Mouse (Mus musculus) embryonic facial prominence, embryonic 14.5 days (tissue): ENCODE data around the gene 2410015M20Rik. TPM values are rescaled to one million over a fixed set of nuclear protein-coding genes. Genes with fewer than 3 reads are reported as not detected.
"Not testable (repeated sequence)": the region's sequence is repeated elsewhere in the genome, so short reads cannot be mapped to it uniquely, and the experiment has no call there.

Source experiments
- ATAC-seq: fragments of 200-750 bp; cut with Nextera tagmentation; 2 replicates; pipeline ENCODE4 v1.8.0; 2017; ENCODE audit warnings: low read depth, moderate number of reproducible peaks, moderate TSS enrichment
- DNase-seq: peaks from one replicate; pipeline ENCODE4 v3.0.0-alpha.2; 2015; ENCODE audit warnings: low spot score
- H3K27ac ChIP-seq: fragments of 300-500 bp; sonication (generic); replicated peaks from 2 replicates; pipeline ENCODE4 v1.5.1; 2014; ENCODE audit warnings: low read depth, mild to moderate bottlenecking, low read length, moderate library complexity
- H3K27me3 ChIP-seq: fragments of 300-500 bp; sonication (generic); replicated peaks from 2 replicates; pipeline ENCODE4 v1.6.1; 2014; ENCODE audit warnings: low read length; ENCODE audit not compliant: control insufficient read depth, insufficient read depth
- H3K36me3 ChIP-seq: fragments of 300-500 bp; sonication (generic); 2 replicates; pipeline ENCODE4 v1.6.1; 2014; ENCODE audit warnings: low read length, mixed read lengths; ENCODE audit not compliant: control insufficient read depth, insufficient read depth
- H3K4me1 ChIP-seq: fragments of 300-500 bp; sonication (generic); 2 replicates; pipeline ENCODE4 v1.6.1; 2014; ENCODE audit warnings: antibody characterized with exemption, low read length; ENCODE audit not compliant: control insufficient read depth, insufficient read depth
- H3K4me2 ChIP-seq: fragments of 300-500 bp; sonication (generic); 2 replicates; pipeline ENCODE4 v1.6.1; 2014; ENCODE audit warnings: low read depth, mild to moderate bottlenecking, low read length, moderate library complexity, mixed read lengths
- H3K4me3 ChIP-seq: fragments of 300-500 bp; sonication (generic); 2 replicates; pipeline ENCODE4 v1.5.1; 2014; ENCODE audit warnings: low read depth, mild to moderate bottlenecking, low read length
- H3K9ac ChIP-seq: fragments of 300-500 bp; sonication (generic); 2 replicates; pipeline ENCODE4 v1.6.1; 2014; ENCODE audit warnings: low read depth, mild to moderate bottlenecking, low read length, moderate library complexity, mixed read lengths
- H3K9me3 ChIP-seq: fragments of 300-500 bp; sonication (generic); 2 replicates; pipeline ENCODE4 v1.6.1; 2016; ENCODE audit warnings: low read length; ENCODE audit not compliant: control insufficient read depth
- WGBS: fragments of 180-500 bp; shearing (Covaris S2); extraction: QIAGEN DNeasy Blood & Tissue Kit; methylation state at CpG from one replicate; pipeline ENCODE4 v1.1.7; 2014; 5-methylcytosine and 5-hydroxymethylcytosine counted together
- polyA plus RNA-seq: library from polyadenylated mRNA; unstranded; fragments of >200 nt; fragmentation: Nextera tagmentation; extraction: Ambion mirVana; gene quantifications from 2 replicates; pipeline ENCODE4 v1.2.1, GENCODE M21; 2014

2410015M20Rik gene
- polyA plus RNA-seq, 1 experiment from 2014 or later = 281 TPM

DNA sequence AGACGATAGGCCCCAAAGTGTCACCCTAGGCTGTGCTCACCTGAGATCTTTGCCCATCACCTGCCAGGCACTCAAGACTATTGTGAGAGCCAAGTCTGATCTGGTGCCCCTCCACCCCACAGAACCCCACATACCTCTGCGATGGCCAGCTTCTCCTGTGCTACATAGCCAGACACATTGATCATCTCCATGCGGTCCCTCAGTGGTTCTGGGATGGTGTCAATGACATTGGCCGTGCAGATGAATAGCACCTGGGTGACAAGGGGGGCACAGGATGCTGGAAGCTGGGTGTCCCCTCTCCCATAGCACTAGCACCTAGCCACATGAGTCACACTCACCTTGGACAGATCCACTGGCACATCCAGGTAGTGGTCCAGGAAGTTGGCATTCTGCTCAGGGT, 6.2 kb upstream of the 2410015M20Rik start:
- H3K4me1 ChIP-seq = peaks cover 5% of the 10 kb centered on the region; the same call in 1 of the 2 replicates
- ATAC-seq (no peak), DNase-seq (no peak)
- H3K27ac ChIP-seq = no peak overlapping the region
- H3K36me3 ChIP-seq = peaks cover 67% of the 10 kb centered on the region
- no peak overlapping the region for H3K4me3 ChIP-seq
- no peak overlapping the region for H3K9ac ChIP-seq
- no peaks in the 10 kb centered on the region for H3K9me3 ChIP-seq
- H3K4me2 ChIP-seq = no peak overlapping the region
- 89% methylated on average over 4 of the region's 4 CpGs for WGBS
- no peaks in the 10 kb centered on the region for H3K27me3 ChIP-seq

DNA sequence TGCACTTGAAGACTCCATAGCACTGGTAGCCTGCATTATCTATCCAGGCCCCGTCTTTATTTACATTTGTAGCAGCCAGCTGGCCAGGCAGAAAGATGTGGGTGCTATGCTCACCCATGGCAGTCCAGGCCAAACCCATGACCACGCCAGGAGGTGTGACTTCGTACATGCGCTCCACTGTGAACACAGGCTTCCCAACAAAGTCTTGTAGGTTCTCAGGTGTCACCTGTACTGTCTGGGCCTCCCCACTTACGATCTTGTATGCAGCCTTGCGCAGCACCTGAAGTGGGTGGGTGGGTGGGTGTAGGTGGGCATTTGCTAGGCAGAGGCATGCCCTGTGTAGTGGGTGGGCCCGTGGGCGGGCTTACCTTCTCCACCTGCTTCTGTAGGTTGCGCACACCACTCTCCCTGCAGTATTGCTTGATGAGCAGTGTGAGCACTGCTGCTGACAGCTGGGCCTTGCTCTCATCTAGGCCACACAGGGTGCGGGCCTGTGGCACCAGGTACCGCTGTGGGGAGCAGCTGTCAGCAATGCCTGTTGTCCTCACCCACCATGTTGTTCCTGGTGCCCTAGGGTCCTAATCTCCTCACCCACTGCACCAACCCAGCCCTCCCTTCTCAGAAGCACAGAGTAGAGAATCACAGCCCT, 5.7 kb upstream of the 2410015M20Rik start:
- ATAC-seq = no peak
- Histone ChIP-seq H3K9ac (peak overlapping the region; percentile 82; the same call in 1 of the 2 replicates), H3K4me3 (peak overlapping the region; percentile 70), H3K4me1 (peaks cover 7% of the 10 kb centered on the region; the same call in 1 of the 2 replicates), H3K36me3 (peaks cover 62% of the 10 kb centered on the region), H3K4me2 (peak overlapping the region; percentile 93), H3K27me3 (no peaks in the 10 kb centered on the region), H3K9me3 (no peaks in the 10 kb centered on the region), H3K27ac (no peak overlapping the region)
- 84% methylated on average over 11 of the region's 11 CpGs for WGBS
- no peak for DNase-seq

DNA sequence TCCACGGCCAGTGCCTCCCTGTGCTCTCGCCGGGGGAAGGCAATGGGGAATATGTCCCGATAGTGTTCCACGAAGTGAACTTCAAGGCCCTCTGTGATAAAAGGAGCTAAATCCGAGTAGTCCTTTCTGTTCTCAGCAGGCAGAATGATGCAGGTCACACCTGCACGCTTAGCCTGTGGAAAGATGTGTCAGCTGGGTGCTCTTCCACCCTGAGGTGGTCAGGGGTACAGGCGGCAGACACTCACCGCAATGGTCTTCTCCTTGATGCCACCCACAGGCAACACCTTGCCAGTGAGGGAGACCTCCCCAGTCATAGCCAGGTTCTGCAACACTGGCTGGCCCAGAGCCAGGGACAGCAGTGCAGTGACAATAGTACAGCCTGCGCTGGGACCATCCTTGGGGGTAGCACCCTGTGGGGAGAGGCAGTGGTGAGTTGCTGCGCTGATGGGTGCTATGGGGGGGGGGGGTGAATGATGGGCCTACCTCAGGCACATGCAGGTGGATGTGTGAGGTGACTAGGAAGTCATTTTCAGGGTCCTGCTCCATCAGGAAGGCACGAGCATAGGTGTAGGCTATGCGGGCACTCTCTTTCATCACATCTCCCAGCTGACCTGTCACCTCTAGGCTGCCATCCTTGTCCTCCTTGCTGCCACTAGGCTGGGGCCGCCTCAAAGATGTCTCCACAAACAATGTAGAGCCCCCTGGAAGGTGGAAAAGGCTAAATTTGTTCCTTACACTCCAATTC, 5.0 kb upstream of the 2410015M20Rik start:
- Histone ChIP-seq H3K9ac (peak overlapping the region; percentile 82), H3K9me3 (no peaks in the 10 kb centered on the region), H3K4me1 (peaks cover 9% of the 10 kb centered on the region; the same call in 1 of the 2 replicates), H3K27ac (peak overlapping the region; percentile 91; the same call in 1 of the 2 replicates), H3K27me3 (no peaks in the 10 kb centered on the region), H3K4me3 (peak overlapping the region; percentile 70), H3K4me2 (peak overlapping the region; percentile 93), H3K36me3 (peaks cover 55% of the 10 kb centered on the region)
- WGBS = 26% methylated on average over 14 of the region's 14 CpGs
- DNase-seq (no peak), ATAC-seq (no peak)

DNA sequence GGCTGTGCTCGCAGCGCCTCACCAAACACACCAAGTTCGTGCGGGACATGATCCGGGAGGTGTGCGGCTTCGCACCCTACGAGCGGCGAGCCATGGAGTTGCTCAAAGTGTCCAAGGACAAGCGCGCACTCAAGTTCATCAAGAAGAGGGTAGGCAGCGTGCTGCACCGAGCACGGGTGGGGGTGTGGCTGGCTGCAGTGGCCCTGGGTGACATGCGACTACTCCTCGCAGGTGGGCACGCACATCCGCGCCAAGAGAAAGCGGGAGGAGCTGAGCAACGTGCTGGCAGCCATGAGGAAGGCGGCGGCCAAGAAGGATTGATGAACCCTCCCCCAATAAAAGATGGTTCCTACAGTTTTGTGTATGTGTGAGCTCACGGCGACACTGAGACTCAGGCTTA, 4.3 kb upstream of the 2410015M20Rik start:
- Histone ChIP-seq H3K27ac (peak overlapping the region; percentile 91), H3K36me3 (peaks cover 48% of the 10 kb centered on the region), H3K9ac (peak overlapping the region; percentile 82), H3K4me1 (peaks cover 12% of the 10 kb centered on the region; the same call in 1 of the 2 replicates), H3K4me3 (peak overlapping the region; percentile 70), H3K4me2 (peak overlapping the region; percentile 93)
- not testable (repeated sequence) for H3K9me3 ChIP-seq, H3K27me3 ChIP-seq, ATAC-seq, DNase-seq
- 0% methylated on average over 21 of the region's 26 CpGs for WGBS

DNA sequence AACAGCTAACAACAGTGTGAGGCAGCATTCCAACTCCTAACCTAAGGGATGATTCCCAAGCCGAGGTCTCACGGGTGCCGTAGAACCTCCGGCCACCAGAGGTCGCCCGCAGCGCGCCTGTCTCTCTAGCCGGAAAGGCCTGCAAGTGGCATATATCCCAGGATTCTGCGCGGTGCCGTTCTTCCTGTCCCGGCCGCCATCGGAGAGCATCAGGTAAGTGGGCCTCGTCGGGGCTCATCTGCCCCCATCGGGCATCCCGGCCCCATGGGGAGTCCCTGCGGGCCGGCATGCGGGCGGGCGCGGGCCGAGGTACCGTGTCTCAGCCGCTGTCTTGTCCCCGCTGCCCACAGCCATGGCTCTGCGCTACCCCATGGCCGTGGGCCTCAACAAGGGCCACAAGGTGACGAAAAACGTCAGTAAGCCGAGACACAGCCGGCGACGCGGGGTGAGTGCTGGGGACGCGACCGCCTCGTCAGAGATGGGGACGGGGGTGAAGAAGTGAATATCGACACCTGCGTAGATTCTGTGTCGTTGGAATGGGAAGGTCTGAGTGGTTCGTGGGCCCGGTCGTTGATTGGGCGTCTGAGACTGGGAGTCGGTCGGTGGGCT, 3.8 kb upstream of the 2410015M20Rik start, which contains the start of gene Rpl36:
Gene Rpl36 (plus strand): TSS at position 181 of the 609 bp plus-strand sequence.
- Histone ChIP-seq H3K4me1 (peaks cover 17% of the 10 kb centered on the region; the same call in 1 of the 2 replicates), H3K4me2 (peak within 1 kb of the TSS; percentile 93), H3K4me3 (peak within 1 kb of the TSS; percentile 70), H3K36me3 (peaks cover 43% of the 10 kb centered on the region), H3K9me3 (no peaks in the 10 kb centered on the region), H3K27me3 (no peaks in the 10 kb centered on the region), H3K27ac (peak within 1 kb of the TSS; percentile 91), H3K9ac (peak within 1 kb of the TSS; percentile 82)
- WGBS = under 1% methylated on average over 44 of the region's 52 CpGs
- ATAC-seq (peak; percentile 73), DNase-seq (peak; percentile 96)

DNA sequence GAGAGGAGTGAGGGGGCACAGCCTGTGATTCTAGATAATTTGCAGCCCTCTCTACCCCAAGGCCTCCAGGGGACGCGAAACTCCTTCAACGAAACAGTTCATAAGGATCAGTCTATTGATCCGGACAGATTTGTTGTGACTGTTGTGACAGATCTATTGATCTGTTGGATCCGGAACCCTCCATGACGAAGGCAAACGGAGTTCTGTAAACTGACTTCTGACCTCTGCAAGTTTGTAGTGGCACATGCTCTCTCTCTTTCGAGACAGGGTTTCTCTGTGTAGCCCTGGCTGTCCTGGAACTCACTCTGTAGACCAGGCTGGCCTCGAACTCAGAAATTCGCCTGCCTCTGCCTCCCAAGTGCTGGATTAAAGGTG, 3.0 kb upstream of the 2410015M20Rik start:
- not testable (repeated sequence) for H3K27ac ChIP-seq, H3K9ac ChIP-seq, DNase-seq, H3K4me3 ChIP-seq, H3K9me3 ChIP-seq, H3K27me3 ChIP-seq, H3K4me2 ChIP-seq, ATAC-seq
- 79% methylated on average over 10 of the region's 10 CpGs for WGBS
- Histone ChIP-seq H3K36me3 (peaks cover 35% of the 10 kb centered on the region), H3K4me1 (peaks cover 18% of the 10 kb centered on the region; the same call in 1 of the 2 replicates)

DNA sequence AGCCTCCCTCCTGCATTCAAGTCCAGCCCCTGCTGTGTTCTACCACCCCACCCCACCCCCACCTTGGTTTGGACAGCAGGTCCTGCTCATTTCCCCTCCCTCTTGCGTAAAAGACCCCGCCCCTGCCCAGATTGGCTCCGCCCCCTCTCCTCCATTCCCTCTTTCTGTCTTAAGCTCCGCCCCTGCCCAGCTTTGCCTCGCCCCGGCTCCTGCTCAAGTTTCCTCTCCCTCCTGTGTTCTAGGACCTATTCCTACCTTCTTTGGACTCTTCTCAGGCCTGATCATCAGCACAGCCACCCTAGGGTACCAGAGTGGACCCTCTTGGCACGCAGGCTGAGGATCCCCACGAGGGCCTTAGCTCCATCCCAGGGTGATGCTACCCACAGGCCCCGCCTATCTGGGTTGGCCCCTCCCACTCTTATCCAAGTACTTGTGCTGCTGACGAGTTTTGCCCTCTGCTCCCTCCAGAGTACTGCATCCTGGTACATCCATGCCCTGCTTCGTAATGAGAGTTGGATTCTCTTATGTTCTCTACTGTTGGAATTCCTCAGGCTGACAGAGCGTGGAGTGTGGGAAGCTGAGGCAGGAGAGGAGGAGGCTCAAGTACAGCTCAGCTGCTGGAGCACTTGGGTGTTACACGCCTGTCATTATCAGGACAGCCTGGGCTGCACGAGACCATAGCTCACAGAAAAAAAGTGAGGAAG, 2.4 kb upstream of the 2410015M20Rik start:
- H3K27ac ChIP-seq = no peak overlapping the region
- H3K4me2 ChIP-seq = no peak overlapping the region
- no peaks in the 10 kb centered on the region for H3K27me3 ChIP-seq
- 16% methylated on average over 14 of the region's 14 CpGs for WGBS
- no peak for DNase-seq
- H3K9me3 ChIP-seq = no peaks in the 10 kb centered on the region
- H3K36me3 ChIP-seq = peaks cover 32% of the 10 kb centered on the region
- no peak overlapping the region for H3K4me3 ChIP-seq
- ATAC-seq = no peak
- peaks cover 18% of the 10 kb centered on the region; the same call in 1 of the 2 replicates for H3K4me1 ChIP-seq
- no peak overlapping the region for H3K9ac ChIP-seq

DNA sequence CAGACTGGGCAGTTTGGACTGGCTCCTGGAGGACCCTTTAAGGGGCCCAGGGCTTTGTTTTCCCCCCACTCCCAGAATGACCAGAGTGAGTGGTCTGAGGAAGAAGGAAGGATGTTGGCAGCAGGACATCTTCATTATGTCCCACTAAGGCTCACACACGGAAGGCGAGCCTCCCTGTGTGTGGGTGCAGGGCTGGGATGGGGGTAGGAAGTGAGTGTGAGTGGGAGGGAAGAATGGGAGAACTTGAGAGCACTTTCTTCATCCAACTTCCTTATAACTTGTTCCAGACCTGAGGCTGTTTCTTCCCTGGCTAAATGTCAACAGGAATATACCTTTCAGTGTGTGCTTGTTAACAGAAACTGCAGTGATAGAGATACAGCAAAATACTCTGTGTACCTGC, 1.8 kb upstream of the 2410015M20Rik start:
- H3K27ac ChIP-seq = no peak overlapping the region
- H3K9me3 ChIP-seq = no peaks in the 10 kb centered on the region
- WGBS = 70% methylated on average over 2 of the region's 2 CpGs
- no peak overlapping the region for H3K9ac ChIP-seq
- peaks cover 32% of the 10 kb centered on the region for H3K36me3 ChIP-seq
- DNase-seq = no peak
- ATAC-seq = no peak
- H3K27me3 ChIP-seq = no peaks in the 10 kb centered on the region
- no peak overlapping the region for H3K4me3 ChIP-seq
- H3K4me1 ChIP-seq = peaks cover 18% of the 10 kb centered on the region; the same call in 1 of the 2 replicates
- H3K4me2 ChIP-seq = no peak overlapping the region
